Mouse (Mus musculus): ENCODE results near the gene Ifrd1. TPM values are rescaled to one million over a fixed set of nuclear protein-coding genes. Genes with fewer than 3 reads are reported as not detected.

Gene Ifrd1
- polyA plus RNA-seq (2012; ENCODE audit: insufficient read depth, insufficient read length, low replicate concordance, missing spikeins): not detected in 2 replicates

GRCm38 (mm10) chr12:40248454-40249180, at the start of gene Ifrd1:
Gene Ifrd1, minus strand, starts transcription at chr12:40248504.
- 81% methylated on average over 5 of the region's 5 CpGs for WGBS

GRCm38 (mm10) chr12:40286539-40286938, 38.2 kb upstream of the Ifrd1 start:
- TF ChIP-seq POLR2A (IDR thresholded peaks at IDR 0.05; ENCODE audit: insufficient read depth, low read depth, low read length) (no peak), CTCF (IDR thresholded peaks at IDR 0.05; ENCODE audit: insufficient read depth, low read depth, low read length) (no peak)
- 85% methylated on average over 4 of the region's 4 CpGs for WGBS
- peaks cover 1% of the 10 kb centered on the region; the same call in 1 of the 2 replicates for H3K4me1 ChIP-seq (ENCODE audit: control insufficient read depth, insufficient read depth, low read length)
- H3K27ac ChIP-seq (ENCODE audit: insufficient read depth, low read depth, low read length): no peak overlapping the region
- no peak overlapping the region for H3K4me3 ChIP-seq (ENCODE audit: insufficient read depth, low read depth, low read length)

More at GRCm38 (mm10) chr12:40248454-40249180, at the start of gene Ifrd1:
- Histone ChIP-seq H3K4me1 (ENCODE audit: control insufficient read depth, insufficient read depth, low read length) (peaks cover 3% of the 10 kb centered on the region; the same call in 1 of the 2 replicates), H3K27ac (ENCODE audit: insufficient read depth, low read depth, low read length) (no peak within 1 kb of the TSS), H3K4me3 (ENCODE audit: insufficient read depth, low read depth, low read length) (no peak within 1 kb of the TSS)
- TF ChIP-seq POLR2A (IDR thresholded peaks at IDR 0.05; ENCODE audit: insufficient read depth, low read depth, low read length) (no peak), CTCF (IDR thresholded peaks at IDR 0.05; ENCODE audit: insufficient read depth, low read depth, low read length) (no peak)

DNA sequence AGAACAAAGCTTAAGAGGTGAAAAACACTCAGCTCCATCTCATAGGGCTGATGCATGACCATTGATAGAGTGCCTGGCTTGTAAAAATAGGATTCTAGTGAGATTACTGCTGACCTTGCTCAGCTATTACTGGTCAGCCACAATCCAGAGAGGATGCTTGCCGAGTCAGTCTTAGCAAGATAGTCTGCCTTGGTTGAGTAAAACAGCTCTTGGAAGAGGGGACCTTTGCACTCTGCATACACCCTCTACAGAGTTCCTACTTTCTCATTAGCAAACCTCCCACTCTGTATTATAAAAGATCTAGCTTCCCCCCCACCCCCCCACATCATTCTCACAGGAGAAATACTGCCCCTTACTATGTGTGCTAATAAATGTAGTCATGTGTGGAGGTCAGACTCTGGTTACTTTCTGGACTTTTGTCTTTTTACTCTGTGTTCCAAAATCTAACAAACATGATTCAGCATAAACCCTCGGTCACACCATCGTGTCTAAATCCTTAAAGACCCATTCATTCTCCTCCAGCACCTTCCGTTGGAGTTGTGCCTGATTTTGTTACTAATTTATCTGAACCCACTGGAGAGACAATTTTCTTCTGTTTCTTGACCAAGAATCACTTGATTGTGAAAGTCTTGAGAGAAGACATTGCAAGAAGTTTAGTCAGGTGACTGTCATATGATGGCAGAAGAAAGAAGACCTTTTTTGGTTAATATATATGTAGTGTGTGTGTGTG, 32.5 kb upstream of the Ifrd1 start:
- H3K4me3 ChIP-seq (ENCODE audit: insufficient read depth, low read depth, low read length): no peak overlapping the region
- WGBS: 76% methylated on average over 4 of the region's 4 CpGs
- no peak for TF ChIP-seq CTCF (IDR thresholded peaks at IDR 0.05; ENCODE audit: insufficient read depth, low read depth, low read length)
- no peak for TF ChIP-seq POLR2A (IDR thresholded peaks at IDR 0.05; ENCODE audit: insufficient read depth, low read depth, low read length)
- no peak overlapping the region for H3K27ac ChIP-seq (ENCODE audit: insufficient read depth, low read depth, low read length)
- H3K4me1 ChIP-seq (ENCODE audit: control insufficient read depth, insufficient read depth, low read length): peaks cover 2% of the 10 kb centered on the region; the same call in 1 of the 2 replicates

GRCm38 (mm10) chr12:40277581-40277980, 29.3 kb upstream of the Ifrd1 start:
- no peak overlapping the region for H3K4me3 ChIP-seq (ENCODE audit: insufficient read depth, low read depth, low read length)
- 97% methylated on average over 3 of the region's 3 CpGs for WGBS
- TF ChIP-seq CTCF (IDR thresholded peaks at IDR 0.05; ENCODE audit: insufficient read depth, low read depth, low read length) (no peak), POLR2A (IDR thresholded peaks at IDR 0.05; ENCODE audit: insufficient read depth, low read depth, low read length) (no peak)
- H3K27ac ChIP-seq (ENCODE audit: insufficient read depth, low read depth, low read length): no peak overlapping the region
- H3K4me1 ChIP-seq (ENCODE audit: control insufficient read depth, insufficient read depth, low read length): peaks cover 2% of the 10 kb centered on the region; the same call in 1 of the 2 replicates

- Histone ChIP-seq H3K4me3 (ENCODE audit: insufficient read depth, low read depth, low read length) (no peak overlapping the region), H3K27ac (ENCODE audit: insufficient read depth, low read depth, low read length) (no peak overlapping the region), H3K4me1 (ENCODE audit: control insufficient read depth, insufficient read depth, low read length) (no peaks in the 10 kb centered on the region)
- TF ChIP-seq CTCF (IDR thresholded peaks at IDR 0.05; ENCODE audit: insufficient read depth, low read depth, low read length) (no peak), POLR2A (IDR thresholded peaks at IDR 0.05; ENCODE audit: insufficient read depth, low read depth, low read length) (no peak)
Observed at GRCm38 (mm10) chr12:40274931-40275330, 26.6 kb upstream of the Ifrd1 start.

GRCm38 (mm10) chr12:40273339-40273738, 25.0 kb upstream of the Ifrd1 start:
- Histone ChIP-seq H3K4me3 (ENCODE audit: insufficient read depth, low read depth, low read length) (no peak overlapping the region), H3K27ac (ENCODE audit: insufficient read depth, low read depth, low read length) (no peak overlapping the region), H3K4me1 (ENCODE audit: control insufficient read depth, insufficient read depth, low read length) (no peaks in the 10 kb centered on the region)
- 93% methylated on average over 4 of the region's 4 CpGs for WGBS
- TF ChIP-seq CTCF (IDR thresholded peaks at IDR 0.05; ENCODE audit: insufficient read depth, low read depth, low read length) (no peak), POLR2A (IDR thresholded peaks at IDR 0.05; ENCODE audit: insufficient read depth, low read depth, low read length) (no peak)

- Histone ChIP-seq H3K4me1 (ENCODE audit: control insufficient read depth, insufficient read depth, low read length) (no peaks in the 10 kb centered on the region), H3K27ac (ENCODE audit: insufficient read depth, low read depth, low read length) (no peak overlapping the region), H3K4me3 (ENCODE audit: insufficient read depth, low read depth, low read length) (no peak overlapping the region)
- 90% methylated on average over 4 of the region's 4 CpGs for WGBS
- TF ChIP-seq POLR2A (IDR thresholded peaks at IDR 0.05; ENCODE audit: insufficient read depth, low read depth, low read length) (no peak), CTCF (IDR thresholded peaks at IDR 0.05; ENCODE audit: insufficient read depth, low read depth, low read length) (no peak)
Observed at GRCm38 (mm10) chr12:40272710-40273109, 24.4 kb upstream of the Ifrd1 start.

GRCm38 (mm10) chr12:40268313-40268712, 20.0 kb upstream of the Ifrd1 start:
- Histone ChIP-seq H3K27ac (ENCODE audit: insufficient read depth, low read depth, low read length) (no peak overlapping the region), H3K4me1 (ENCODE audit: control insufficient read depth, insufficient read depth, low read length) (peaks cover 2% of the 10 kb centered on the region; the same call in 1 of the 2 replicates), H3K4me3 (ENCODE audit: insufficient read depth, low read depth, low read length) (no peak overlapping the region)
- WGBS: 87% methylated on average over 2 of the region's 2 CpGs
- no peak for TF ChIP-seq CTCF (IDR thresholded peaks at IDR 0.05; ENCODE audit: insufficient read depth, low read depth, low read length)
- TF ChIP-seq POLR2A (IDR thresholded peaks at IDR 0.05; ENCODE audit: insufficient read depth, low read depth, low read length): no peak

- Histone ChIP-seq H3K27ac (ENCODE audit: insufficient read depth, low read depth, low read length) (peak overlapping the region; percentile 62), H3K4me3 (ENCODE audit: insufficient read depth, low read depth, low read length) (no peak overlapping the region), H3K4me1 (ENCODE audit: control insufficient read depth, insufficient read depth, low read length) (peaks cover 2% of the 10 kb centered on the region; the same call in 1 of the 2 replicates)
- 88% methylated on average over 4 of the region's 4 CpGs for WGBS
- TF ChIP-seq POLR2A (IDR thresholded peaks at IDR 0.05; ENCODE audit: insufficient read depth, low read depth, low read length) (no peak), CTCF (IDR thresholded peaks at IDR 0.05; ENCODE audit: insufficient read depth, low read depth, low read length) (no peak)
Observed at GRCm38 (mm10) chr12:40263712-40264111, 15.4 kb upstream of the Ifrd1 start.

Measured in olfactory bulb, adult 2 months (tissue).